Mouse (Mus musculus): ENCODE measurements around the gene Fam189b.

- no peak for TF ChIP-seq CTCF (IDR thresholded peaks at IDR 0.05; ENCODE audit: control insufficient read depth, insufficient read depth, insufficient read length)
- TF ChIP-seq FOSL1 (IDR thresholded peaks at IDR 0.05; ENCODE audit: insufficient read depth, low read length, poor library complexity, severe bottlenecking): no peak
These were observed 3.9 kb upstream of the Fam189b start for GRCm38 (mm10) chr3:89179056-89179455.
